Mouse (Mus musculus) stomach, postnatal 0 days (tissue): ENCODE measurements around the gene Camk1. TPM values are rescaled to one million over a fixed set of nuclear protein-coding genes. Genes with fewer than 3 reads are reported as not detected.

Source experiments
- ATAC-seq: fragments of 200-750 bp; cut with Nextera tagmentation; 2 replicates; pipeline ENCODE4 v1.8.0; 2017; ENCODE audit not compliant: low FRiP score, low TSS enrichment
- DNase-seq: peaks from one replicate; pipeline ENCODE4 v3.0.0-alpha.2; 2016; ENCODE audit warnings: low spot score
- H3K27ac ChIP-seq: fragments of 300-500 bp; sonication (generic); replicated peaks from 2 replicates; pipeline ENCODE4 v1.5.1; 2014; ENCODE audit warnings: mild to moderate bottlenecking, control low read depth
- H3K27me3 ChIP-seq: fragments of 300-500 bp; sonication (generic); 2 replicates; pipeline ENCODE4 v1.6.1; 2014; ENCODE audit warnings: low read length; ENCODE audit not compliant: control insufficient read depth, insufficient read depth
- H3K36me3 ChIP-seq: fragments of 300-500 bp; sonication (generic); 2 replicates; pipeline ENCODE4 v1.6.1; 2014; ENCODE audit warnings: low read length, mixed read lengths; ENCODE audit not compliant: control insufficient read depth, insufficient read depth
- H3K4me1 ChIP-seq: fragments of 300-500 bp; sonication (generic); replicated peaks from 2 replicates; pipeline ENCODE4 v1.6.1; 2014; ENCODE audit warnings: antibody characterized with exemption; ENCODE audit not compliant: control insufficient read depth, insufficient read depth
- H3K4me2 ChIP-seq: fragments of 300-500 bp; sonication (generic); replicated peaks from 2 replicates; pipeline ENCODE4 v1.6.1; 2014; ENCODE audit warnings: low read depth, mild to moderate bottlenecking, control low read depth, moderate library complexity
- H3K4me3 ChIP-seq: fragments of 300-500 bp; sonication (generic); 2 replicates; pipeline ENCODE4 v1.5.1; 2014; ENCODE audit warnings: low read depth, low read length, control low read depth
- H3K9ac ChIP-seq: fragments of 300-500 bp; sonication (generic); 2 replicates; pipeline ENCODE4 v1.6.1; 2014; ENCODE audit warnings: mild to moderate bottlenecking, low read length, control low read depth, mixed read lengths
- H3K9me3 ChIP-seq: fragments of 300-500 bp; sonication (generic); 2 replicates; pipeline ENCODE4 v1.6.1; 2016; ENCODE audit warnings: low read length; ENCODE audit not compliant: control insufficient read depth
- CTCF ChIP-seq: IDR thresholded peaks from 2 replicates; pipeline ENCODE4 v1.5.1; 2016; ENCODE audit warnings: antibody characterized with exemption, low read depth, mild to moderate bottlenecking, moderate library complexity
- EP300 ChIP-seq: optimal IDR thresholded peaks from 2 replicates; pipeline ENCODE3; 2016; ENCODE audit warnings: antibody characterized with exemption
- WGBS: fragments of 180-500 bp; shearing (Covaris S2); extraction: QIAGEN DNeasy Blood & Tissue Kit; methylation state at CpG from one replicate; pipeline ENCODE4 v1.1.7; 2014; 5-methylcytosine and 5-hydroxymethylcytosine counted together
- polyA plus RNA-seq: library from polyadenylated mRNA; unstranded; fragments of >200 nt; fragmentation: Nextera tagmentation; extraction: Ambion mirVana; gene quantifications from 2 replicates; pipeline ENCODE4 v1.2.1, GENCODE M21; 2015

Gene Camk1
- polyA plus RNA-seq, 1 experiment from 2014 or later: 52.9 TPM

- H3K4me1 ChIP-seq: no peaks in the 10 kb centered on the region
- DNase-seq (no peak), ATAC-seq (no peak)
- 47% methylated on average over 3 of the region's 3 CpGs for WGBS
- H3K4me3 ChIP-seq: no peak overlapping the region
- no peak overlapping the region for H3K27ac ChIP-seq
- H3K9me3 ChIP-seq: no peaks in the 10 kb centered on the region
- H3K4me2 ChIP-seq: no peak overlapping the region
- H3K27me3 ChIP-seq: no peaks in the 10 kb centered on the region
- peaks cover 46% of the 10 kb centered on the region for H3K36me3 ChIP-seq
- H3K9ac ChIP-seq: no peak overlapping the region
- TF ChIP-seq CTCF (no peak), EP300 (no peak)
These were observed 42.2 kb upstream of the Camk1 start for GRCm38 (mm10) chr6:113386025-113386424.

GRCm38 (mm10) chr6:113385160-113385714 is 41.5 kb upstream of the Camk1 start:
- no peak for TF ChIP-seq EP300
- TF ChIP-seq CTCF: no peak
- no peak overlapping the region for H3K4me3 ChIP-seq
- DNase-seq: no peak
- H3K9me3 ChIP-seq: no peaks in the 10 kb centered on the region
- no peaks in the 10 kb centered on the region for H3K27me3 ChIP-seq
- H3K27ac ChIP-seq: 0 out of 2 replicates have a peak overlapping the region, but pooled peaks have one; percentile 18
- no peak overlapping the region for H3K4me2 ChIP-seq
- 71% methylated on average over 11 of the region's 11 CpGs for WGBS
- H3K36me3 ChIP-seq: peaks cover 49% of the 10 kb centered on the region
- no peak for ATAC-seq
- H3K9ac ChIP-seq: no peak overlapping the region
- H3K4me1 ChIP-seq: no peaks in the 10 kb centered on the region

DNA sequence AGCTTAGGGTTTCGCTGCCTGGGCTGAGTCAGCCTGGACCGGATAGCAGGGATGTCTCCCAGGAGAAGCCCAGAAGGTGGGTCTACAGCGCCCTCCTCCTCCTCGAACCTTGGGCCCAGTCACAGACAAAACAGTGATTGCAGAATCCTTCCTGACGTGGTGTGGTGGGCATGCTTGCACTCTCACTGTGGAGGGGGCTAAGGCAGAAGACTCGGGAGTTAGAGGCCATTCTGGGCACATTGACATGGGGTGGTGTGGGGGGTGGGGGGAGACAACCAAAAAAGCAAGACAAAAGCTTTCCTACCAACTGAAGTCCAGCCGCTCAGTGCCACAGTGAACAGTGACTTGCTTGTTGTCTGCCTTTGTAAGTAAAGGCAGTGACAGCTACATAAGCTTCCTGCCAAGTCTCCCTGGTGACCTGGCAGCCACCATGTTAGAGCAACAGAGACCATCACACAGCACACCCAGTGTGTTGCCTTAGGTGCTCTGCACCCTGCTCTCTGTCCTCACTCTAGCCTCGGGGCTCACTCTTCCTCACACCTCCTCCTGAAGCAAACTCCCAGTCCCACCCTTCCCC is 40.7 kb upstream of the Camk1 start:
- H3K4me2 ChIP-seq: no peak overlapping the region
- ATAC-seq (no peak), DNase-seq (no peak)
- H3K9ac ChIP-seq: no peak overlapping the region
- TF ChIP-seq CTCF (no peak), EP300 (no peak)
- H3K9me3 ChIP-seq: no peaks in the 10 kb centered on the region
- WGBS: 95% methylated on average over 8 of the region's 8 CpGs
- H3K27ac ChIP-seq: no peak overlapping the region
- H3K27me3 ChIP-seq: no peaks in the 10 kb centered on the region
- H3K36me3 ChIP-seq: peaks cover 45% of the 10 kb centered on the region
- no peak overlapping the region for H3K4me3 ChIP-seq
- H3K4me1 ChIP-seq: no peaks in the 10 kb centered on the region

- TF ChIP-seq EP300: no peak
- peak; percentile 31; the same call in 1 of the 2 replicates for TF ChIP-seq CTCF
- Histone ChIP-seq H3K4me1 (peaks cover 2% of the 10 kb centered on the region; the same call in 1 of the 2 replicates), H3K4me2 (no peak overlapping the region), H3K9me3 (no peaks in the 10 kb centered on the region), H3K27me3 (no peaks in the 10 kb centered on the region), H3K36me3 (peaks cover 23% of the 10 kb centered on the region), H3K27ac (no peak overlapping the region), H3K9ac (no peak overlapping the region), H3K4me3 (no peak overlapping the region)
- 93% methylated on average over 11 of the region's 11 CpGs for WGBS
- DNase-seq (no peak), ATAC-seq (no peak)
These were observed 36.7 kb upstream of the Camk1 start for GRCm38 (mm10) chr6:113380480-113380879.

- H3K9ac ChIP-seq: 0 out of 2 replicates have a peak overlapping the region, but pooled peaks have one; percentile 98
- ATAC-seq (no peak), DNase-seq (no peak)
- peaks cover 22% of the 10 kb centered on the region for H3K36me3 ChIP-seq
- H3K27ac ChIP-seq: no peak overlapping the region
- peak overlapping the region; percentile 82 for H3K4me2 ChIP-seq
- H3K9me3 ChIP-seq: no peaks in the 10 kb centered on the region
- TF ChIP-seq EP300 (no peak), CTCF (no peak)
- H3K27me3 ChIP-seq: no peaks in the 10 kb centered on the region
- H3K4me3 ChIP-seq: peak overlapping the region; percentile 98
- WGBS: 63% methylated on average over 6 of the region's 6 CpGs
- peaks cover 2% of the 10 kb centered on the region; the same call in 1 of the 2 replicates for H3K4me1 ChIP-seq
These were observed 35.5 kb upstream of the Camk1 start for GRCm38 (mm10) chr6:113379246-113379645.
